Mouse (Mus musculus): Measurements from ENCODE around the gene Garnl3. TPM values are rescaled to one million over a fixed set of nuclear protein-coding genes. Genes with fewer than 3 reads are reported as not detected.

Gene Garnl3
- 10.9 and 13.6 TPM in 2 replicates for polyA plus RNA-seq (2015; fragmentation: Nextera tagmentation; extraction: Ambion mirVana)

DNA sequence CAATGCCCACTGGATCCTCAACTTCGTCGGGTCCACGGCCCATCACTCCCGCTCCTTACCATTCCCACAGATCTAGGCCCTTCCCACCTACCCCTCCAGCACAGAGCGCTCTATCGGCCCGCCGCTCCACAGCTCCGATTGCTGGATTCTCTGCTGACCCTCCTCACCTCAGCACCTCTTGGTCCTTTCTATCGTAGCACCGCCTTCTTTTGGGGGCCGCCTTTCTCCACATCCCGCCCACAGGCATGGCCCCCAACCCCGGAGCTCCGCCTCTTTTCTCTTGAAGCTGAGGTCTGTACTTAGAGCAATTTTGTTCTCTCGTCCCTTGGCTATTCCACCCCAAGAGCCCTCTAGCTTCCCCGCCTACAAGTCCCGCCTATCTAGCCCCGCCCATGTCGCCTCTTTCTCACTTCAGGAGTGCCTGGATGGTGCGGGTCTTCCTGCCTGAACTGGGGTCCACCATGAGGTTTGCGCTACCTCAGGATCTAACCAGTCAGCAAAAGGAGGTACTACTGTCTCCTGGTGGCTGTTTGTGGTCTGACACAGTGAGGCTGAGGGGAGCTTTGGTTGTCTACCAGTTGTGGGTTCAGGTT is at the start of gene Garnl3:
TSS of gene Garnl3 (minus strand) at position 155 of the 593 bp plus-strand sequence.
- peak within 1 kb of the TSS; percentile 98 for H3K4me2 ChIP-seq (replicated peaks; ENCODE audit: low read depth, low read length)
- peak within 1 kb of the TSS; percentile 54 for H3K9ac ChIP-seq (replicated peaks; ENCODE audit: low read length)
- H3K4me1 ChIP-seq (ENCODE audit: insufficient read depth, low read length): peaks cover 16% of the 10 kb centered on the region; the same call in 1 of the 2 replicates
- H3K27me3 ChIP-seq (ENCODE audit: insufficient read depth, low read length): no peaks in the 10 kb centered on the region
- under 1% methylated on average over 22 of the region's 22 CpGs for WGBS
- H3K9me3 ChIP-seq (ENCODE audit: low read length): no peaks in the 10 kb centered on the region
- H3K27ac ChIP-seq (ENCODE audit: low read length): peak within 1 kb of the TSS; percentile 57
- ATAC-seq (ENCODE audit: low FRiP score, low TSS enrichment): peak; percentile 50
- peak within 1 kb of the TSS; percentile 77 for H3K4me3 ChIP-seq (ENCODE audit: low read length)
- H3K36me3 ChIP-seq (ENCODE audit: insufficient read depth, low read length): no peaks in the 10 kb centered on the region

DNA sequence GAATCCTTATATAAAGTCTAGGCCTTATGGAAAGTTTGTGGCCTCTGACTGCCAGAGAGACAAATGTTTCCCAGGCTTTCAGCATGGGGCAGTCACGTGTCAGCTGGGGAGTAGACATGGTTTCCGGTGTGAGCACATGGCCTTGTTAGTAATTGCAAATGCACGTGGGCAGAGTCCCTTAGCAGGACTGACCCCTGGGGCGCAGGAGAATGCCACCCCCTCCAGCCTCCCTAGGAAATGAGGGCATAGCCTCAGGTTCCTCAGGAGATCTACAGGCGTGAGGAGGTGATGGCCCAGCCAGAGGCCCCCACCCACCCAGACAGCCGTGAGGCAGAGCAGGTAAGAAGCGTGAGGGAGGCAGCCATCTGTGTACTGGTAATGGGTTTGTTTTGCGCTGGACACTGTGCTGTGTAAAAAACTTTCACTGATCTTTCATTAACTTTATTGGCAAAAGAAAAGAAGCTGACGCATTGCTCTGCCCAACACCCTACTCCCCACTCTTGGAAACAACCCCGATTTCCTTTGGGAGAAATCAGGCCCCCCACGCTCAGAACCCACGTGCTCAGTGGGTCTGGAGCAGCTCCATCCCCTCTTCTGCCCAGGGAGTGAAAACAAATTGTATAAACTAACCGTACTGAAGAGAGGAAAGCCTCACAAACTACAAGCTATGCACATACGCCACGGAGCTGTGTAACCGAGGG is 48.6 kb upstream of the Garnl3 start:
- no peak overlapping the region for H3K4me2 ChIP-seq (replicated peaks; ENCODE audit: low read depth, low read length)
- 37% methylated on average over 16 of the region's 16 CpGs for WGBS
- H3K27ac ChIP-seq (ENCODE audit: low read length): no peak overlapping the region; the same call in 1 of the 2 replicates
- peaks cover 20% of the 10 kb centered on the region for H3K4me1 ChIP-seq (ENCODE audit: insufficient read depth, low read length)
- H3K9ac ChIP-seq (replicated peaks; ENCODE audit: low read length): no peak overlapping the region
- no peaks in the 10 kb centered on the region for H3K9me3 ChIP-seq (ENCODE audit: low read length)
- peak; percentile 67; the same call in 1 of the 2 replicates for ATAC-seq (ENCODE audit: low FRiP score, low TSS enrichment)
- no peaks in the 10 kb centered on the region for H3K36me3 ChIP-seq (ENCODE audit: insufficient read depth, low read length)
- H3K4me3 ChIP-seq (ENCODE audit: low read length): no peak overlapping the region
- no peaks in the 10 kb centered on the region for H3K27me3 ChIP-seq (ENCODE audit: insufficient read depth, low read length)

DNA sequence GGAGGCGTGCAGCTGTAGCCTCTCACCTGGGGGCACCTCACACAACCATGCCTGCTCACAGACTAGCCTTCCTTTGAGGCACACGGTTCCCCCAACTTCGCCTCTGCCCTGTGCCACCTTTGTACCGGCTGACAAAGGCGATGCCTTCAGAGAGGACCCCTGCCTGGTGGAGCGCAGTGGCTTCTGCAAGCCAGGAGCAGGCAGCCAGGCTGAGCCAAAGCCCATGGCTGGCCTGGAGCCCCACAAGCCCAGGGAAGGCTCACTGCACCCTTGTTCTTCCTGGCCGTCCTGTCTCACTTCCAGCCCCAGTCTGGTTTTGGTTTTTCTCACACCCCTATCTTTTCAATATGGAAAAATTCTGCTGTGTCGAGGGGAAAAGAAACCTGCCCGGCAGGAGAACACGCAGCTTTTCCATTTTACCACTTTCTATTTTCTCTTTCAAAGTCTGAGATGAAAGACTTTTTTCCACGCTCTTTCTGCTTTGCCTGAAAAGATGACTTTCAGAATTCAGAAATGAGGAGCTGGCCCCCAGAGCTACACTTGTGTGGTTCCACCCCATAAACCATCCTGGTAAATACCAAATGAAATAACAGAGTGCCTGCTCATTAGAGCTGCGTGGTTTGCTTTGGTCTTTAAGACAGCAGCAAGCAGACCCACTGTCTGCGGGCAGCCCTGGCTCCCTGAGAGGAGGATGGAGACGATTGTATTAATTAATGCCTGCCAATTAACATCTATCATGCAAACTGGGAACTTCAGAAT is 47.9 kb upstream of the Garnl3 start:
- Histone ChIP-seq H3K36me3 (ENCODE audit: insufficient read depth, low read length) (no peaks in the 10 kb centered on the region), H3K4me1 (ENCODE audit: insufficient read depth, low read length) (peaks cover 20% of the 10 kb centered on the region), H3K27ac (ENCODE audit: low read length) (0 out of 2 replicates have a peak overlapping the region, but pooled peaks have one; percentile 17), H3K4me2 (replicated peaks; ENCODE audit: low read depth, low read length) (no peak overlapping the region), H3K9me3 (ENCODE audit: low read length) (no peaks in the 10 kb centered on the region), H3K9ac (replicated peaks; ENCODE audit: low read length) (no peak overlapping the region), H3K27me3 (ENCODE audit: insufficient read depth, low read length) (no peaks in the 10 kb centered on the region), H3K4me3 (ENCODE audit: low read length) (no peak overlapping the region)
- WGBS: 60% methylated on average over 14 of the region's 14 CpGs
- ATAC-seq (ENCODE audit: low FRiP score, low TSS enrichment): no peak

DNA sequence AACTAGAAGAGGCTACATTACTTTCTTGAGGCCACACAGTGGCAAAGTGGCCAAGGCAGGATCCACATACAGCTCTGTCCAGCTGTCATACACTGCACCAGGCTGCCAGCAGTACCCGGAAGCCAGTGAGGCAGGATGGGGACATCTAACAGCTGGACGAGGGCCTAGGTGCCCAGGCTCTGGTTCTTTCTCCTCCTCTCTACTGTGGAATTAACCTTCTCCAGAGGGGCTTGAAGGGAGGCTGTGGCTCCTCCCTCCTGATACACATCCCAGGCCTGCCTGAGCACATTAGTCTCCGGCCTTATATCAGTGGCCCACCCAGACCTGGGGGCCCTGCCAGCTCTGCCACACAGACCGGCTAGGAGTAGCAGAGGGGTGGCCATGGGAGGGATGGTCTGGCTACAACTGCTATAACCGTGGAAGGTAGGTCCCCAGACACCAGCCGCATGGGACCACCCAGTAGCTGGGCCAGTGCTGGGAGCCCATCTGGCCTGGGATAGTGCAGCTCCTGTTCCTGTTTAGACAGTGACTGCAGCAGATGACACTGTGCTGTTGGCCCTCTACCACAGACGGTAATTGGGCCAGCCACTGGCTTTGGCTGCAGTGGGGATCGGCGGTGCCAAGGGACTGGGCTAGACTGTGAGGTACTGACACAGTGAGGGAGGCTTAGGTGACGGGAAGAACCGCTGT is 46.9 kb upstream of the Garnl3 start:
- H3K9ac ChIP-seq (replicated peaks; ENCODE audit: low read length): no peak overlapping the region; the same call in 1 of the 2 replicates
- peaks cover 20% of the 10 kb centered on the region for H3K4me1 ChIP-seq (ENCODE audit: insufficient read depth, low read length)
- no peak overlapping the region for H3K27ac ChIP-seq (ENCODE audit: low read length)
- no peak overlapping the region for H3K4me2 ChIP-seq (replicated peaks; ENCODE audit: low read depth, low read length)
- H3K9me3 ChIP-seq (ENCODE audit: low read length): no peaks in the 10 kb centered on the region
- no peaks in the 10 kb centered on the region for H3K27me3 ChIP-seq (ENCODE audit: insufficient read depth, low read length)
- WGBS: 62% methylated on average over 11 of the region's 11 CpGs
- H3K36me3 ChIP-seq (ENCODE audit: insufficient read depth, low read length): no peaks in the 10 kb centered on the region
- peak; percentile 53; the same call in 1 of the 2 replicates for ATAC-seq (ENCODE audit: low FRiP score, low TSS enrichment)
- no peak overlapping the region for H3K4me3 ChIP-seq (ENCODE audit: low read length)

DNA sequence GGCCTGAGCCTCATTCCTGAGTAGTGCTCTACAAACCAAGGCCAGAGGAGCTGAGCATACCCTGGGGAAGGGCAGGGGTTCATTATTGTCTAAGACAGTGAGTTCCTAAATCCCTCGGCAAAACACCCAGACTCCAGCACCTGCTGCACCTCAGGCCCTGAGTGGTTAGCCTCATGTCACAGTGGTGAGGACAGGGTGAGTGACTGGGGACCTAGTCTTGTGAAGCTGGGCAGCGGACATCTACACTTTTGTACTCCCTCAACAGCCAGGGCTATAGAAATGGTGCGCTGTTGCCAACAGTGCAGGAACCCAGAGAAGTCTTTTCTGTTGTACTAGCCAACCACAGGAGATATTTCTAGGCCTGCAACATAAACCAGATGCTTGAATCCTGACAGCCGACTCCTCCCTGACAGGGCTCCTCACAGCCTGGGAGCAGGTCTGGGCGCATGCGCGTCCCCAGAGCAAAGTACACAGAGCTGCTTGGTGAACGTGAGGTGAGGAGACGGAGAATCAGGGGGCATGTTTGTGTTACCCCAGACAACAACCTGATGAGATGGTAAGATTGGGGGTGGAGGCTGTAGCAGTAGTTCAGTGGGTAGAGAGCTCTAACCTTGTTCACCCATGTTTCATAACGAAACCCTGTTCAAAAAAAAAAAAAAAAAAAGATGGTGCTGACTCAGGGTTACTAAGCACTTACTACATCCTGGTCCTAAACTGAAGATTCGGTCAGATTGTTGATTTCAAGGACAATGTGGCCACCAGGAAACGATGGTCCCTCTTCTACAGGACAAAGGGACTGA is 46.2 kb upstream of the Garnl3 start:
- no peaks in the 10 kb centered on the region for H3K9me3 ChIP-seq (ENCODE audit: low read length)
- no peaks in the 10 kb centered on the region for H3K36me3 ChIP-seq (ENCODE audit: insufficient read depth, low read length)
- ATAC-seq (ENCODE audit: low FRiP score, low TSS enrichment): no peak
- no peak overlapping the region for H3K4me3 ChIP-seq (ENCODE audit: low read length)
- H3K4me2 ChIP-seq (replicated peaks; ENCODE audit: low read depth, low read length): no peak overlapping the region
- no peak overlapping the region for H3K27ac ChIP-seq (ENCODE audit: low read length)
- 84% methylated on average over 12 of the region's 12 CpGs for WGBS
- H3K4me1 ChIP-seq (ENCODE audit: insufficient read depth, low read length): peaks cover 20% of the 10 kb centered on the region
- H3K27me3 ChIP-seq (ENCODE audit: insufficient read depth, low read length): no peaks in the 10 kb centered on the region
- no peak overlapping the region for H3K9ac ChIP-seq (replicated peaks; ENCODE audit: low read length)

DNA sequence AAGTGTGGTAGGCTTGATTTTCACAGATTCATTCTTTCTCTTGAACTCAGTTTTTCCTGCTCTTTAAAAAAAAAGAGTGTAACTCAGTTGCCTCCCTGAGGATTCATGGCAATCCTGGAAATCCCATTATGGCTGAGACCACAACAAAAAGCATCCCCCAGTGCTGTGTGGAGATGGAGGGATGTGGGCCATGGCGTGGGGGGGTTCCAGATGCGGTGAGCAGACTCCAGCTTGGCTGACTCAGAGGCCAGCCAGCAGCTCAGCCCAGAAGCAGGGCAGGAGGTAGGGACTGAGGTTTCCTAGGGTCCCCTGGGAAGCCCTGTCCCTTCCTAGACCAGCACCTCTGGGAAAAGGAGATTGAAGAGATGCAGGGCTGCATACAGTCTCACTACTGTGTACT is 45.5 kb upstream of the Garnl3 start:
- no peak overlapping the region for H3K27ac ChIP-seq (ENCODE audit: low read length)
- 63% methylated on average over 2 of the region's 2 CpGs for WGBS
- H3K4me3 ChIP-seq (ENCODE audit: low read length): no peak overlapping the region
- H3K36me3 ChIP-seq (ENCODE audit: insufficient read depth, low read length): no peaks in the 10 kb centered on the region
- no peak overlapping the region for H3K4me2 ChIP-seq (replicated peaks; ENCODE audit: low read depth, low read length)
- H3K4me1 ChIP-seq (ENCODE audit: insufficient read depth, low read length): peaks cover 20% of the 10 kb centered on the region
- no peaks in the 10 kb centered on the region for H3K9me3 ChIP-seq (ENCODE audit: low read length)
- no peak overlapping the region for H3K9ac ChIP-seq (replicated peaks; ENCODE audit: low read length)
- H3K27me3 ChIP-seq (ENCODE audit: insufficient read depth, low read length): no peaks in the 10 kb centered on the region
- ATAC-seq (ENCODE audit: low FRiP score, low TSS enrichment): no peak

DNA sequence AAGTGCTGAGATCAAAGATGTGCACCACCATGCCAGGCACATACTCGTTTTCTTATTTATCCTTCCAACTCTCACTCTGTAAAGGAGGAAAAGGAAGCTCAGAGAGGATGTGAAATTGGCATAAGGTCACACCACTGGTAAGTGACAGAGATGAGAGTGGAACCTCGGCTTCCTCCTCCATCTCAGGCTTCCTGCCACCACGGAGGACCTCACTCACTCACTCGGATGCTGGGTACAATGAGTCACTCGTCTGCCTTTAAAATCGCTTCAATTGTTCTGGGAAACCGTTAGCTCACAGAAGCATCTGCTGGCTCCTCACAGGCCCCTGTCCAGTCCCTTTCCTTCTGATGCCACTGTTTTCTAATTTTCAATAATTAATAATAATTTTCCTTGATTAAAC is 45.1 kb upstream of the Garnl3 start:
- 61% methylated on average over 7 of the region's 7 CpGs for WGBS
- ATAC-seq (ENCODE audit: low FRiP score, low TSS enrichment): no peak
- no peak overlapping the region for H3K9ac ChIP-seq (replicated peaks; ENCODE audit: low read length)

DNA sequence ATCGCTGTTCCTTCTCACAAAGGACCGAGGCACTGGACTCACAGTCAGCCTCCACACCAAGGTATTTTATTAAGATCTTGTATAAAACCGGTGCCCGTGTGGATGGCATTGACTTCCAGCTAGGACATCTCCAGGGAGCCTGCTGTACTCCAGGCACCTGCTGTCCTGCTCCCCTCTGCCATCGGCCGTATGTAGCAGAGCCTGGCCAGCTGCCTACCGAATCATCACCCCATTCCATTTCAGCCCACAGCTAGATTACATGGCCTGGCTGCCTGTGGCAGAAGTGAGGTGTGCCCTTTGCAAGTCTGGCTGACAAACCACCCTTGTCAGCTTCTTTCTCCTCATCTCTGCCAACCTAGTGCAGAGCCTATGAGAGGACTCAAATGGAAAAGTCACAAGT is 42.2 kb upstream of the Garnl3 start:
- Histone ChIP-seq H3K4me1 (ENCODE audit: insufficient read depth, low read length) (peaks cover 17% of the 10 kb centered on the region), H3K4me3 (ENCODE audit: low read length) (no peak overlapping the region), H3K9me3 (ENCODE audit: low read length) (no peaks in the 10 kb centered on the region), H3K9ac (replicated peaks; ENCODE audit: low read length) (no peak overlapping the region), H3K27ac (ENCODE audit: low read length) (no peak overlapping the region), H3K36me3 (ENCODE audit: insufficient read depth, low read length) (no peaks in the 10 kb centered on the region), H3K4me2 (replicated peaks; ENCODE audit: low read depth, low read length) (no peak overlapping the region), H3K27me3 (ENCODE audit: insufficient read depth, low read length) (no peaks in the 10 kb centered on the region)
- ATAC-seq (ENCODE audit: low FRiP score, low TSS enrichment): no peak
- 94% methylated on average over 7 of the region's 7 CpGs for WGBS

More for the DNA sequence above, 45.1 kb upstream of the Garnl3 start:
- Histone ChIP-seq H3K9me3 (ENCODE audit: low read length) (no peaks in the 10 kb centered on the region), H3K4me1 (ENCODE audit: insufficient read depth, low read length) (peaks cover 20% of the 10 kb centered on the region), H3K27ac (ENCODE audit: low read length) (no peak overlapping the region), H3K4me2 (replicated peaks; ENCODE audit: low read depth, low read length) (no peak overlapping the region), H3K4me3 (ENCODE audit: low read length) (no peak overlapping the region), H3K27me3 (ENCODE audit: insufficient read depth, low read length) (no peaks in the 10 kb centered on the region), H3K36me3 (ENCODE audit: insufficient read depth, low read length) (no peaks in the 10 kb centered on the region)

DNA sequence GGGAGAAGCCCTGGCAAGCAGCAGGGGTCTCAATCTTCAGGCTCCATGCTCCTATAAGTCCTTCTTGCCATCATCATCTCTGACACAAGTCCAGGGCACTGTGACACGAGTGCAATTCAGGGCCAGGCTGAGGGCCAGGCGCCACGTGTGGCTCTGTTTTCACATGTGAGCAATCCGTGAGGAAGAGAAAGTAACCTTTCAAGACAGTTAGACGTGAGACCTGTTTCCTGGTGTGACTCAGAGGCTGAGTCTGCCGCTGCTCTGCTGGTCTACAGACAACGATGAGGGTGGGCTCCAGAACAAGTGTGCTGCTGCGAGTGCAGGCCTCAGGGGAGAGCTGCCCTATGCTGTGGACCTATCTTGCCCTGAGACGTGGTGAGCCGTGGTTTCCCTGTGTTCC is 41.7 kb upstream of the Garnl3 start:
- ATAC-seq (ENCODE audit: low FRiP score, low TSS enrichment): no peak

More for the DNA sequence above, 41.7 kb upstream of the Garnl3 start:
- Histone ChIP-seq H3K4me3 (ENCODE audit: low read length) (no peak overlapping the region), H3K27ac (ENCODE audit: low read length) (no peak overlapping the region), H3K9me3 (ENCODE audit: low read length) (no peaks in the 10 kb centered on the region), H3K36me3 (ENCODE audit: insufficient read depth, low read length) (no peaks in the 10 kb centered on the region), H3K4me2 (replicated peaks; ENCODE audit: low read depth, low read length) (no peak overlapping the region), H3K9ac (replicated peaks; ENCODE audit: low read length) (no peak overlapping the region), H3K4me1 (ENCODE audit: insufficient read depth, low read length) (peaks cover 17% of the 10 kb centered on the region), H3K27me3 (ENCODE audit: insufficient read depth, low read length) (no peaks in the 10 kb centered on the region)
- WGBS: 71% methylated on average over 10 of the region's 10 CpGs

All from kidney, embryonic 16.5 days (tissue).